Mouse (Mus musculus) neural tube, embryonic 13.5 days (tissue): Measurements from ENCODE around the gene Dcakd. TPM values are rescaled to one million over a fixed set of nuclear protein-coding genes. Genes with fewer than 3 reads are reported as not detected.

Experiments used
- ATAC-seq: fragments of 200-750 bp; cut with Nextera tagmentation; 2 replicates; pipeline ENCODE4 v1.8.0; 2017; ENCODE audit warnings: low read depth, mild to moderate bottlenecking, moderate TSS enrichment, moderate library complexity
- H3K27ac ChIP-seq: fragments of 300-500 bp; sonication (generic); replicated peaks from 2 replicates; pipeline ENCODE4 v1.5.1; 2015; ENCODE audit warnings: moderate library complexity, mild to moderate bottlenecking, inconsistent platforms
- H3K27me3 ChIP-seq: fragments of 300-500 bp; sonication (generic); 2 replicates; pipeline ENCODE4 v1.6.1; 2015; ENCODE audit warnings: mild to moderate bottlenecking, inconsistent platforms
- H3K36me3 ChIP-seq: fragments of 300-500 bp; sonication (generic); 2 replicates; pipeline ENCODE4 v1.6.1; 2015; ENCODE audit warnings: mild to moderate bottlenecking, inconsistent platforms
- H3K4me1 ChIP-seq: fragments of 300-500 bp; sonication (generic); replicated peaks from 2 replicates; pipeline ENCODE4 v1.6.1; 2015; ENCODE audit warnings: inconsistent platforms
- H3K4me2 ChIP-seq: fragments of 300-500 bp; sonication (generic); 2 replicates; pipeline ENCODE4 v1.6.1; 2015; ENCODE audit warnings: inconsistent platforms, mild to moderate bottlenecking, moderate library complexity
- H3K4me3 ChIP-seq: fragments of 300-500 bp; sonication (generic); 2 replicates; pipeline ENCODE4 v1.5.1; 2015; ENCODE audit warnings: mild to moderate bottlenecking, inconsistent platforms
- H3K9ac ChIP-seq: fragments of 300-500 bp; sonication (generic); 2 replicates; pipeline ENCODE4 v1.6.1; 2015; ENCODE audit warnings: moderate library complexity, mild to moderate bottlenecking, inconsistent platforms
- H3K9me3 ChIP-seq: fragments of 300-500 bp; sonication (generic); 2 replicates; pipeline ENCODE4 v1.6.1; 2016; ENCODE audit warnings: inconsistent platforms
- WGBS: fragments of 180-500 bp; shearing (Covaris S2); methylation state at CpG from one replicate; pipeline ENCODE4 v1.1.7; 2015; 5-methylcytosine and 5-hydroxymethylcytosine counted together
- microRNA-seq: library from miRNA; unstranded; fragments of <30 nt; microRNA quantifications from one replicate; pipeline ENCODE4, GENCODE M21; 2016
- polyA plus RNA-seq: library from polyadenylated mRNA; unstranded; fragments of >200 nt; fragmentation: Nextera tagmentation; extraction: Ambion mirVana; gene quantifications from 2 replicates; pipeline ENCODE4 v1.2.1, GENCODE M21; 2015

Dcakd gene
- polyA plus RNA-seq, 1 experiment from 2014 or later = 171 TPM

DNA sequence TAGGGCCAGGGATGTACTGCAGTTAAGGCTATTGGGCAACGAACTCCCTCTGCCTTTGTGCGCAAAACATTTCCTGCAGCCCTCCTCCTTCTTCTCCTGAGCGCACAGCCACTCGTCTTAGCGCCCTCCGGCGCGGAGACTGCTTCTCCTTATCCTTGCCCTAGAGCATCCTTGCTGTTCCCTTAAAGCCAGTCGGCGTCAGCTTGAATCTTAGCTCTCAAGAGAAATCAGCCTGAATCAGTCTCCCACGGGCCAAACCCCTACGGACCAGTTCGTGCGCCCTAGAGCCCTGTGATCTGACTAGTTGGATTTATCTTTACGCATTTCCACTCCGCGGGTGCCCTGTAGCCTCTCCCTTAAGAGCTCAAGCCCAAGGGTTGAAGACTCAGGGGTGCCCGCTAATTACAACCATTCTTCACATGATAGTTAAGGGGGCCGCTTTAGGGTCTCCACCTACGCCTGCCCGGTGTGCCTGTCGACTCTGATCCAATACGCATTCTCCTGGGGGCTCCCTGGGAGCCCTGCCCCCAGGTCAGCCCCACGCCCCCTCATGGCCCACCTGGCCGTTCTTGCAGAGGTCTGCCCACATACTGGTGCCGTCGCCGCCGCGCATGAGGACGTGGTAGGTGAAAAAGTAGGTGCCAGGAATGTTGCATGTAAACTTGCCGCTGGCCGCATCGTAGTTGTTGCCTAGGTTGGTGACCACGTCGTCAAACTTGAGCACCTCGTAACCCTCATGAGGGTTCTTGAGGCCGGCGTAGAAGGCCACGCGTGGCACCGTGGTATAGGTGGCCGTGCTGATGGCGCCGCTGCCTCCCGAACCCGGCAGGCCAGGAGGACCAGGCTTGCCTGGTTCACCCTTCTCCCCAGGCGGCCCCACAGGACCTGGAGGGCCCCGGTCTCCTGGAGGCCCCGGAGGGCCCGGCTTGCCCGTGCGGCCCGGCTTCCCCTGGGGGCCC is 82.5 kb downstream of the Dcakd start:
- no peaks in the 10 kb centered on the region for H3K9me3 ChIP-seq
- peak overlapping the region; percentile 39 for H3K4me3 ChIP-seq
- ATAC-seq = no peak
- WGBS = 2% methylated on average over 54 of the region's 54 CpGs
- peaks cover 52% of the 10 kb centered on the region for H3K4me1 ChIP-seq
- peak overlapping the region; percentile 58 for H3K4me2 ChIP-seq
- peak overlapping the region; percentile 52 for H3K9ac ChIP-seq
- H3K27ac ChIP-seq = no peak overlapping the region
- H3K27me3 ChIP-seq = peaks cover 95% of the 10 kb centered on the region
- no peaks in the 10 kb centered on the region for H3K36me3 ChIP-seq

Small RNAs within 50 kb of the gene (microRNA-seq; reads per million reads assigned to microRNA genes)
- not detected for gene Mir6931

Other genes starting within 250 kb of the Dcakd start
- gene Gjc1, start 208.6 kb downstream of the Dcakd start, polyA plus RNA-seq = 38.2 and 40.5 TPM in 2 replicates
- 2.1 and 2.6 TPM in 2 replicates for gene Higd1b, start 192.5 kb downstream of the Dcakd start, polyA plus RNA-seq
- gene Eftud2, start 147.3 kb downstream of the Dcakd start, polyA plus RNA-seq = 134 TPM in 2 replicates
- gene Ccdc103, start 147.1 kb downstream of the Dcakd start, polyA plus RNA-seq = 0.89 and 0.91 TPM in 2 replicates
- not detected in 2 replicates for gene Fam187a, start 143.2 kb downstream of the Dcakd start, polyA plus RNA-seq
- 0.11 and 0.24 TPM in 2 replicates for gene Gfap, start 127.4 kb downstream of the Dcakd start, polyA plus RNA-seq
- 1.7 and 2.5 TPM in 2 replicates for gene Kif18b, start 103.2 kb downstream of the Dcakd start, polyA plus RNA-seq
- 1.9 and 2.0 TPM in 2 replicates for gene C1ql1, start 81.6 kb downstream of the Dcakd start, polyA plus RNA-seq
- 31.2 and 32.3 TPM in 2 replicates for gene Nmt1, start 143 bp downstream of the Dcakd start, polyA plus RNA-seq
- 0.98 and 1.6 TPM in 2 replicates for gene Plcd3, start 73.3 kb upstream of the Dcakd start, polyA plus RNA-seq
- gene Acbd4, start 73.3 kb upstream of the Dcakd start, polyA plus RNA-seq = 8.5 and 9.9 TPM in 2 replicates
- gene Hexim1, start 87.9 kb upstream of the Dcakd start, polyA plus RNA-seq = 3.6 and 3.9 TPM in 2 replicates
- gene Hexim2, start 104.1 kb upstream of the Dcakd start, polyA plus RNA-seq = 17.3 and 17.6 TPM in 2 replicates
- gene Fmnl1, start 142.8 kb upstream of the Dcakd start, polyA plus RNA-seq = 3.0 and 4.2 TPM in 2 replicates
- 0.72 and 0.95 TPM in 2 replicates for gene 1700023F06Rik, start 180.2 kb upstream of the Dcakd start, polyA plus RNA-seq
- 0.17 and 0.28 TPM in 2 replicates for gene Spata32, start 190.1 kb upstream of the Dcakd start, polyA plus RNA-seq
- gene Map3k14, start 239.1 kb upstream of the Dcakd start, polyA plus RNA-seq = 3.5 and 4.7 TPM in 2 replicates